Mouse (Mus musculus): ENCODE measurements around the gene Cebpe.

The Cebpe gene

DNA sequence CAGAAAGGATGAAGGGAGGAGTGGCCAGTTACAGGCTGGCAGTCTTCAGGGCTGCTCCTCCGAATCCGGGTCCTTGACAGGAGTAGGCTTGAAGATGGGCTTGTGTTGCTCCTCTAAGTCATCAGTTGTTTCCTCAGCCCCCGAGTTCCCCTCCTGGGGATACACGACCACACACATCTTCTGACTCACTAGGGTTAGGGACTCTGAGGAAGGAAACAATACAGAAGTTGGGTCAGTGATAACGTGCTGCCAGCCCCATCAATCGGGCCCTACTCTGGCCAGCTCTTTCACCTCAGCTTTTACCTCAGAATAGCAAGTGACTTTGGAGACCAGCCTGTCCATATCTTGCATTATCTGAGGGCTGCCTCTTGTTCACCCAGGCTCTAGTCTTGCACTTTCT lies 12.1 kb upstream of the Cebpe start:
- DNase-seq (ENCODE audit: low read depth in 2 of 2, low spot score in 2 of 2): no peak

DNA sequence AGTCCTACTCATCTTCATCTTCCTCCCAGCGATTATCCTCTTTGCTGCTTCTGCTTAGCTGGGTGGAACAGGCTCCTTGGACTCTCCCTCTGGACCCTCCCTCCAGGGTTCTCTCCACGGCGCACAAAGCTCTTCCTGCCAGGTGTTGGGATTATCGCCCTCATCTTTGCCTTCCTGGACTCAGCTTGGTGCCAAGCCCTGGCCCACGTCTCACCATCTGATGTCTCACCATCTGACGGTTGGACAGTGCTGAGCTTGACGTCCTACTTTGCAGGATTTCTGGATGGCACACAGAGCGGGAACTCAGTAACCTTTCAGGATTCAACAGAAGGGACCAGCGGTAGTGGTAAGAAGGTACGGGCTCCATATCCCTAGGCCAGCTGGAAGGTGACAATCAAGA lies 9.7 kb upstream of the Cebpe start:
- DNase-seq (ENCODE audit: low read depth in 2 of 2, low spot score in 2 of 2): no peak

DNA sequence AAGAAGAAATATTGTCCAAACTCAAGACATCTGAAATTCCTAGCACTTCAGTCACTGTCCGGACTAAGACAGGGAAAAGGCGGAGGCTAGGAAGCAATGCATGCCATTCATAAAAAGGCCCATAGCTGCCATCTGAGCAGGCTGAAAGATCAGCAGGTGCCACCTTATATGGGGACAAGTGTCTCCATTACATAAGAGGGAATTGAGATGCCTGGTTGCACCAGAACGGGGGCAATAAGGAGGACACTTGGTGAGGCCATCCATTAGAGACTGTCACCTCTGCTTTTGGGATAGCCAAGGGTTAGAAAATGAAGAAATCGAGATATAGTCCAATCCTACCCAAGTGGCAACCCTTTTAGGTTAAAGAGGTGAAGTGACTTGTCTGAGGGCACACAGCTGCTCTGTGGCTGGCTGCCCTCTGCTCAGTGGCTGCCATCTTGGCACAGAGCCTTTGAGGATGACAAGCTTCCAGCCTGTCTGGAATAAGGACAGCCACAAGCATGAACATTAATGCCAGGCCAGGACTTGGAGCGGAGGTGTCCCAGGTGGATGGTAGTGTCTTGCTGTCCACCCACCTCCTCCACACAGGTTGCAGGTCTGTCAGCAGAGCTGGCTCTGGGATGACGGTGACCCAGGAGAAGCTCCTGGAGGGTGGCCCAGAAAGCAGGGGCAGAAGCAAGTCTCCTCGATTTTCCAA lies 8.8 kb upstream of the Cebpe start:
- DNase-seq (ENCODE audit: low read depth in 2 of 2, low spot score in 2 of 2): no peak

DNA sequence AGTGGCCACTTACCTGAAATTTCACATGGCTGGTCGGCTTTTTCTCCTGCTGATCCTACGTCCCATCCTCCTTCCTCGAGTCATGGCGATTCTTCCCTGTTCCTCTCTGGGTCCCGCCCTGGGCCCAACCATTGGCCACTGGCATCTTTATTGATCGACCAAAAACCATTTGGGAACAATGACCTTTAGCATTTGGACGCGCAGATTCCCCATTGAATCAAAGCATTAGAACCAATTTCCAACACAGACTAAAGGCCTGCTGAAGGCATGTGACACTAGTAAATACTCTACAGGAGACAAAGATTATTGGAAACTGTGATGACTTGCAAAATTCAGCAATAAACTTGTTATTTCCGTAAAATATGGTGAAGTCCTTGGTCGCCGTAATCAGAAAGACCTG lies 8.1 kb upstream of the Cebpe start:
- no peak for DNase-seq (ENCODE audit: low read depth in 2 of 2, low spot score in 2 of 2)

DNA sequence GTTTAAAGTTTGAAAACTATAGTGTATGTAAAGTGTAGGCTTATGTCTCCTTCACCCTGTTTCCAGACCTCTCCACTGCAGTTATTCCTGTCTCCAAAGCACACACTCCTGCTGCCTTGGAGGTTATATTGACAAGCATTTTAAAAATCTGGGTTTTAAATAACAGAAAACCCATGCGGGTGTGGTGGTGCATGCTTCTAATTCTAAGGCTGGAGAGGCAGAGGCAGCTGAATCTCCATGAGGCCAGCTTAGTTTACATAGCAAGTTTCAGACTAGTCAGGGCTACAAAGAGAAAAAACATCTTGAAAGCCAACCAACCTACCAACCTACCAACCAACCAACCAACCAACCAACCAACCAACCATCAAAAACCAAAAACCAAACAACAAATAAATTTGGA lies 3.4 kb upstream of the Cebpe start:
- no peak for DNase-seq (ENCODE audit: low read depth in 2 of 2, low spot score in 2 of 2)

DNA sequence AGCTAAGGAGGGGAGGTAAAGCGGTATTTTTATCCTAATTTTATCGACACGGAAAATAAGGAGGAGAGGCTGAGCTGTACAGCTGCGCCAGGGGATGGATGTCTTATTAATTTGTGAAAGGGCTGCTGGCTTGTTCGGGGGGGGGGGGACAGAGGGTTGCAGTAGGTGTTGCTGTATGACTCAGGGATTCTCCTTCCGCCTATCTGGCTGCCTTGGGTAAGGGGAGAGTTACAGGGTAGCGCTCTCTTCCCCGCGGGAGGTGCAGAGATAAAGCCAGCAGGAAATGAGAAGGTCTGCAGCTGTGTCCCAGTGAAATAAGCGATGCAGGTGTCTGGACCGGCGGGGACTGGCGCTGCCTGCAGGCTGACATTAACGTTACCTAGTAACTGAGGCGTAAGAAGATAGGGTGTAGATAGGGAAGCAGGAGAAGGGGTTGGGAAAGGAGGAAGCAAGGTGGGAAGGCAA lies 2.7 kb upstream of the Cebpe start:
- DNase-seq (ENCODE audit: low read depth in 2 of 2, low spot score in 2 of 2): peak in 1 of 2 experiments; percentile 16

DNA sequence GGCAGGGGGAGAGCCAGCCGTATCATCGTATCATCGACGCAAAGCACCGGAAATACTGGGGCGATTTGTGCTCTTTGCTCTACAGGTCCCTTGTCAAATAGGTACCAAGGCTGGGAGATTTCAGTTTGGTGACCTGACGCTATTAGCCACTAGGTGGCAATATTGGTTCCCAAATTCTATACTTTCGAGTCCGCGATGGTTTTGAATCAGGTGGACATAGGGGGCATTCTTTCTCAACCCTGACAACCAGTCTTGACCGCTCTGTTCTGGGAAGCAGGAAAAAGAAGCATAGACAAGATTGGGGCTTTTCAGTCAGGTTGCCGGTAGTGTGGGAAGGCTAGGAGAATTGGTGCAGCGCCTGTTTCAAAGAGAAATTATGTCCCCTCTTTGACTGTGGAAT lies 2.1 kb upstream of the Cebpe start:
- peak; percentile 58 to 74 for DNase-seq (ENCODE audit: low read depth in 2 of 2, low spot score in 2 of 2)

DNA sequence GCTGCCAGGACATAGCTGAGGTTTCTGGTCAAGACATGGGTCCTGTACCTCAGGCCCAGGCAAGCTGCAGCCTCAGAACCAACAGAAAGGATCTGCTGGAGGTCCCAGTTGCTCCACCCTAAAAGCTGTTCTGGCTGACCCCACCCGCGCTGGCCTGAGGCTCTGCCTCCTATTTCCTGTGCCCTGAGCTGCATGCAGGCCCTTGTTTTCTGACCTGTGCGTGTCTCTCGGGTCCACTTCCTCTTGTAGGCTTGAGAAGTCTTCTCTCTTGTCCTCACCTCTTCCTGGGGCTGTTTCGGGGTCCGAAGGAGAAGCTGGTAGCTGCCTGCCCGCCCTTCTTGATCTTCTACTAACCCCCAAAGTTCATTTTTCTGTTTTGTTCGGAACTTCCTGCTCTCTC lies 887 bp upstream of the Cebpe start:
- DNase-seq (ENCODE audit: low read depth in 2 of 2, low spot score in 2 of 2): no peak

DNA sequence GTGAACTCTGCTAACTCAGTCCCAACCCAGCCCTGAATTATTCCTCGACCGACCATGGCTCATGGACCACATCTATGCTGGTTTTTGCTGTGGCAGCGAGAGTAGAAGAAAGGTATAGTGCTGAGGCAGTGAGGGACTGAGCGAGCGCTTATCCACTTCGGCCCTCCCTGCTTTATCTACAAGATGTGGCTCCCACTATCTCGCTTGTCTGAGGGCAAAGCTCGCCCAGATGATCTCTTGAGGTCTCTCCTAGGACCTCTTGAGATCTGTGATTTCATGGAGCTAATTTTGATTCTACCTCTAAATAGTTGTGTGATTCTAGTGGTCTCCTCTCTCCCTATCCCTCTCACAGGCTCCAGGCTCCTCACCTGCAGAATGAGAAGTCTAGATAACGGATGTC lies 2.9 kb downstream of the Cebpe start:
- no peak for DNase-seq (ENCODE audit: low read depth in 2 of 2, low spot score in 2 of 2)

DNA sequence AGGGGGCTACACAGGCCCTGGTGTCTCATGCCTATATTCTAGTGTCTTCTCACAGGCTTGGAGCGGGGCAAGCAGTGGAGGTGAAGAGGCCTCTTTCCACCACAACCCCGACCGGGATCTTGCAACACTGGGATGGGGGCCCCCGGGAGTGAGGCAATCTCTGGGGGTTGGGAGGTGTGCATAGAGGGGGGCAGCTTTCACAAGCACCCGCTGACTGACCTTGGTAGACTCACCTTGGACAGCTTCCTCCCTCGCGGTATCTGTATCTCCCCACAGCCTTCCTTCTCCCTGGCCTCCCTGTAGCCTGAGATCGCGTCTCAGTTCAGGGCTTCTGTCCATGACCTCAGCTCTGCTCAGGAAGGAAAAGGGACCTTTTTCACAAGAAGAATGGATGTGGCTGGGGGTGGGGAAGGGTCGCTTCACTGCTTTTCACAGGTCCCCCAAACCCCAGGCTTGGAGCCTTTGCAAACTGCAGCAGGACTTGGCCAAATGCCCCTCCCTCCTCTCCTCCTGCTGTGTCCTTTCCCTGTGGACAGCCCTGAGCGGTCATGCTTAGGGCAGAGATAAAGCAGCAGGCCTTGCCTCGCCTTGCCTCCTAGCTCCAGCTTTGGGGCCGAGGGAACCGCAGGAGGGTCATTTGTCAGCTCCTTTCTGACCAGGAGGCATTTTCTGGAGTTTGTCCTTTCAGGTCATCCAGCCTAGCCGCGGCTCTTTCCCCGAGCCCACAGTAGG lies 5.2 kb downstream of the Cebpe start:
- no peak for DNase-seq (ENCODE audit: low read depth in 2 of 2, low spot score in 2 of 2)

DNA sequence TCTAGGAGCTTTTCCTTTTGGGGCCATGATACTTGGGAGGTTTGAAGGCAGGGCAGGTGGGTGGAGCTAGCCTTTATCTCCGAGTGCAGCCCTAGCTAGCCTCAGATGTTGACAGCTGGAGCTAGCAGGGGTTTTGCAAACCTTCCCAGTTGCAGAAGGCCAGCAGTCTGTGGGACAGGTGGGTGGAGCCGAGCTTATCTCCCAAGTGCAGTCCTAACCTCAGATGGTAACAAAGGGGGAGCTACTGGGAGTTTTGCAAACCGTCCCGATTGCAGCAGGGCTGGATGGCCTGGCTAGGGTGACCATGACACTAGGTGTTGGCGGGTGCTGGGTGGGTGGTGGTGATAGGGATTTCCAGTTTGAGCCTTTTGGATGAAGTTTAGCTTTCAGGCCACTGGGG lies 6.1 kb downstream of the Cebpe start:
- DNase-seq (ENCODE audit: low read depth in 2 of 2, low spot score in 2 of 2): no peak

DNA sequence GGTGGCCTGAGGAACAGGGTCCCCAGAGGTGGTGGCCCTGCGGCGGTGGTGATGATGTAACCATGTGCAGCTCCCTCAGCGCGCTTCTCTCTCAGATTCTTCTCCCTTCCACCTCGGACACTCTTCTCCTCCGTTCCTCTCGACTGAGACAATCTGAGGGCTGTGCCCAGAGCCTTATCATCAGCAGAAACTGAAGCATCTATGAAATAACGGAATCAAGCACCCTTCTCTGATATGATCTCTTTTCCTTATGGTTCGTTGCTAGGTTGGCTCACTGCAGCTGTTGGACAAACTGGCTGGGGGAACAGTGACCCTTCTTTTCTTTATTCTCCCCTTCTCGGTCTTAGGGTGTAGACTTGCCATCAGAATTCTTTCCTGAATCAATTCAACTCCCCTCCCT lies 8.8 kb downstream of the Cebpe start:
- DNase-seq (ENCODE audit: low read depth in 2 of 2, low spot score in 2 of 2): no peak

DNA sequence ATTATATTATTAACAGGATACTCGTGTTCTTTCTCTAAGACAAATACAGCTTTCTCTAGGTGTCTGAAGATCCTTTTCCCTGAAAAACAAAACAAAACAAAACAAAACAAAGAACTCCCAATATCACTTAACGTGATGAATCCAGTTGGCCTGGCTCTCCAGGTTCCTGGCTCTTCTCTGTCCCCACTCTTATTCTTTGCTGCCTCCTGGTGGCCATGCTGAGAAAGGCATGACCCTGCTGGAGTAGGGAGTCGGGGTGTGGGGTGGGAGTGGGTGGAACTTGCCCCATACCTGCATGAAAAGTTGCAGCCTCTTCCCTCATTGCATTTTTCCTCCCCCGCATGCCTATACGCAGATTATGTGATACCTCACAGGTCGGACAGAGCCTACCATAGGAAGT lies 10.7 kb downstream of the Cebpe start:
- peak; percentile 79 to 86 for DNase-seq (ENCODE audit: low read depth in 2 of 2, low spot score in 2 of 2)

DNA sequence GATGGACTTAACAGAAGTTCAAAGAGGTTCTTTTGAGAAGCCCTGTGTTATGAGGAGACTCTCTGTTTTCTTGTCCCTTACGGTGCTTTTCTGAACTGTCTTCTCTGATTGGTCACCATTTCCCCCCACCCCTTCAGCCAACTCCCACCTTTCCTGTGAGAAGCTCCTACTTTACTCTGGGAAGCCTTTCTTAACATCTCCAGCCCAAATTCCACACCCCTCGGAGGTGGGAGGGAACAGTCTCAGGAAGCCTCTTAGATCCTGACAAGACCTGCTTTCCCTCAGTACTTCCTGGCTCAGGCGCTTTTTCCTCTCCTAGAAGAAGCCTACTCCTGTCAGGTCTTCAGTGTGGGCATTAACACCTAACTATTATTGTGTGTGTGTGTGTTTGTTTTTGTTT lies 12.4 kb downstream of the Cebpe start:
- no peak for DNase-seq (ENCODE audit: low read depth in 2 of 2, low spot score in 2 of 2)

DNA sequence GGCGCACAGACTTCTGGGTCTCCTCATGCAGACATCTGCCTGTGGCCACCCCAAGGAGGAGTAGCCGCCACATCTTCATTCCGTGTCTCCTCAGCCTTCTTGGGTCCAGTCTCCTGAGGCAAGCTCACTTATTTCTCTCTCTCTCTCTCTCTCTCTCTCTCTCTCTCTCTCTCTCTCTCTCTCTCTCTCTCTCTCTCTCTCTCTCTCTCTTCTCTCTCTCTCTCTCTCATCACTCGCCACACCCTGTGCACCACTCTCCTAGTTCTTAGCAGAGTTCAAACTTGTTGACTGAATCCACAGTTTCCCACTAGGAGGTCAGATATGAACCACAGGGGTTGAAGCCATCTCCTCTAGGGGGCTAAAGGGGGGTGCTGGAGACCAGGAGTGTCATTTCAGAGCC lies 13.2 kb downstream of the Cebpe start, which contains the start of gene Gm29776:
Gm29776 (minus strand) TSS at position 101 of the 400 bp plus-strand sequence.
- no peak for DNase-seq (ENCODE audit: low read depth in 2 of 2, low spot score in 2 of 2)

DNA sequence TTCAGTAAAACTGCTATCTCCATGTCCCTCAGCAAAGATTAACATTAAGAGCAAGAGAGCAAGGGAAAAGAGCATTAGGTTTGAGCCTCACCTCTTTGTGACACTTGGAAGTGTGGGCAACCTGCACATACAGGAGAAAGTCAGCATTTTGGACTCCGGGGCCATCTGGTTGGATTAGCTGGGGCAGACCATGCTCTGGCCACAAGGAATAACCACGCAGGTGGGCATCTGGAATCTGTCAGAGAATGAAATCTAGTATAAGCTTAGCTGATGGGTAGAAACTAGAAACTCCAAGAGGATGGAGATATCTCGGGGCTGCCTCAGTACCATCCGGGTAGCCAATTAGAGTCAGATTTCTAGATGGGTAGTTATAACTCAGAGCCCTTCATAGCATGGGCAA lies 15.2 kb downstream of the Cebpe start:
- DNase-seq (ENCODE audit: low read depth in 2 of 2, low spot score in 2 of 2): no peak

DNA sequence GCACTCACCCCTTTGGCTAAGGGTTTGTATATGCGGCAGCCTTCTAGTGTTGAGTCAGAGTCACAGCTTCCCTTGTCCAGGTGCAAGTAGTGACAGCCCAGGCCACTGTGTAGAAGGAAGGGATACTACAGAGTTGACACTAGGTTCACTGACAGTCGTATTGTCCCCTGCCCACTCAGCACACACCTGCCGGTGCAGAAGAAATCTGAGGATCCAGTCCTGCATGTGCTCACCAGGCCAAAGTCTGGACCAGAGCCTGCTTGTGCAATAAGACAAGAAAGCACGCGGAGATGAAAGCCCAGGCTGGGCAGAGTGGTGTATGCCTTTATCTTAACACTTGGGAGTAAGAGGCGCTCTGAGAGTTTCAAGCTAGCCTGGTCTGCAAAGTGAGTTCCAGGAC lies 16.9 kb downstream of the Cebpe start:
- no peak for DNase-seq (ENCODE audit: low read depth in 2 of 2, low spot score in 2 of 2)

DNA sequence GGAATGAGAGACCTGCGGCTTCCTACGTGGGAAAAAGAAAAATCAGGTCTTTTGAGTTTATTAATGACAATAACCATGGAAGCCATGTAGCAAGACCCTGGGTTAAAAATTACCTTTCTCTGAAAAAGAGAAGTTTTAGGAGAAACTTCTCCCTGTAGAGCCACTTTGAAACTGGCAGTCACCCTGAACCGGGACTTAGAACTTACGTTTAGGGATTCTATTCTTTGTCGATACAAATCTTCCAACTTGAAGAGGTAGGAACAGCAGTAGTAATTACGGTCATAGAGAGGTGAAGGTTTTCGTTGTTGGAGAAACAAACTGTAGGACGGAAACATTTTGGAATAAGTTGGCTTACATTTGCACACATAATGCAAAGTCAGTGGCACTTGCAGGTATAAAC lies 24.7 kb downstream of the Cebpe start:
- no peak for DNase-seq (ENCODE audit: low read depth in 2 of 2, low spot score in 2 of 2)

DNA sequence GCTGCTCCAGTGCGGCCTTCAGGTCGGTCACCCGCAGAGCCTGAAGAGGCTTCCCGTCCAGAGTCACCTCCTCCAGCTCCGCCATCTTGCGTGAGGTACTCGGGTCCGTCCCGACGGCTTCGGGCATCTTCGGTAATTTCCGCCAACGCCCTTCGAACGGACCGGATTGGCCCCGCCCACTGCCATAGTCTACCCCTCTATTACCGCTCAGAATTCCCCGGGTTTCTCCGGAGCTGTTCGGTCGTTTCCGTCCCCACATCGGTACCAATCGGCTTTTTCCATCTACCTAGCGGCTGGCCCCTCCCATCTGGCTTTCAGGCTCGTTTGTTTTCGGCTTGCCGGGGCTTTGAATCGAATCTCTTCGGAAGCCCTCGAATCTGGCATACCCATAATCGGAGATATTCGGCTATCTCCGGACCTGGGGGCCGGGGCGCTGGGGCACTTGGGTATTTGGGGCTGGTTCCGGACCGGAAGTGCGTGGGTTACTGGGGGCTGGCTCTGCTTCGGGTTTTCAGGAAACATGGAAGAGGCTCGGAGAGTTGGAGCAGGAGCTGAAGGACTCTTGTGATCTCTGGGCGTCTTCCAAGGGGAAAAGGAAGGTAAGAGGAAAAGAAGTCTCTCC lies 25.3 kb downstream of the Cebpe start, which contains the start of gene Acin1:
Acin1 (minus strand) TSS at position 410 of the 622 bp plus-strand sequence.
- DNase-seq (ENCODE audit: low read depth in 2 of 2, low spot score in 2 of 2): peak; percentile 100

DNA sequence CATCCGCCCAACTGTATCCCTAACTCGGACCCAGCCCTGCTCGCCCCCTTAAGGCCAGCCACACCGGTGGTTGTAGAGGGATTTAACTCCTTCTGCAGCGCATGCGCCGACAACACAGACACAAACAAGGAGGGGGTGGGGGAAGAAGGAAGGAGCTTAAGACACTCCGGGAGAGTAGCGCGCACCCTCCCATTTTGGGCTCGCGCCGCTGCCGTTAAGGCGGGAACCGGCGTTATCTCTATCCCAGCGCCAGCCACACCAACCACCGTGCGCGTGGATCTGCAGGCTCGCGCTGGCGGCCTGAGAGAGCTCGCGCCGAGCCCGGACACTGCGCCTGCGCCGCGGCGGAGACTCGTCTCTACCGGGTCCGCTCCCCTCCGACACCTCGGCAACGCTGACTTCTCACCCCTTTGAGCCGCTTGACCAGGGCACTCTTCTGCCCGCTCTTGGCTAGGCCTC lies 25.9 kb downstream of the Cebpe start, which contains the start of gene 1700123O20Rik:
1700123O20Rik (plus strand) TSS at position 154 of the 459 bp plus-strand sequence.
- no peak for DNase-seq (ENCODE audit: low read depth in 2 of 2, low spot score in 2 of 2)

DNA sequence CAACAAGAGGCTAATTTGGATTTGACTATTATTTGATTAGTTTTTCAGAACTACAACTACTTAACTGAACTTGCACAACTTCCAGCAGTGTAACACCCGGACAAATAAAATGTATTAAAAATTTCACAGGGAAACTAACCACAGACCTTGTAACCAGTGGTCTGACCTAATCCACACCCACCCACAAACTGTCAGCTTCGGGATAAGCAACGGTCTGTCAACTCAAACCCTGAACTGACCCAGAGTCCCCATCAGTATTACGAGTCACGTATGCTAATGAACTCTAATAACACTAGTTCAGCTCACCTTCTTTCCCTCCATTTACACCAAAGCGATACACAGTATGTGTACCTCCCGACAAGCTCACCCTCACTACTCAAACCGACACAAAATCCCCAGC lies 26.5 kb downstream of the Cebpe start:
- DNase-seq (ENCODE audit: low read depth in 2 of 2, low spot score in 2 of 2): no peak

DNA sequence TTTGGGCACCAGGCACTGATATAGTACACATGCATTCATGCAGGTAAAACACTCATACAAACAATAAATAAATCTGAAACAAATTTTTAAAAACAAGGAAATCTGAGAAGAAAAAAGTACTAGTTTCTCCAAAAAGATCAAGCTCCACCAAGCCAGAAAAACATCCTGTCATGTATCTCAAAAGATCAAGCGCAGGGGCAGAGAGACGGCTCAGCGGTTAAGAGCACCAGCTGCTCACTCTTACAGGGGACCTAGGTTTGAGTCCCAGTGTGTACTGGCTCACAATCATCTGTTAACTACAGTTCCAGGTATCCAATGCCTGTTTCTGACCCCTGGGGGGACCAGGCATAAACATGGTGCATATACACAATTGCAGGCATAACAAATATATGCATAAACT lies 29.6 kb downstream of the Cebpe start:
- DNase-seq (ENCODE audit: low read depth in 2 of 2, low spot score in 2 of 2): peak in 1 of 2 experiments; percentile 25

Data from CD8-positive naive resting alpha-beta T cell, adult 2 months (primary cell).